Mouse (Mus musculus): ENCODE measurements at regions not wholly inside any gene's neighbourhood (a gene's known extent, or its start where the extent isn't known, plus 50 kb on each side); places are given as distances from the start of the nearest gene placed in this dataset.

DNA sequence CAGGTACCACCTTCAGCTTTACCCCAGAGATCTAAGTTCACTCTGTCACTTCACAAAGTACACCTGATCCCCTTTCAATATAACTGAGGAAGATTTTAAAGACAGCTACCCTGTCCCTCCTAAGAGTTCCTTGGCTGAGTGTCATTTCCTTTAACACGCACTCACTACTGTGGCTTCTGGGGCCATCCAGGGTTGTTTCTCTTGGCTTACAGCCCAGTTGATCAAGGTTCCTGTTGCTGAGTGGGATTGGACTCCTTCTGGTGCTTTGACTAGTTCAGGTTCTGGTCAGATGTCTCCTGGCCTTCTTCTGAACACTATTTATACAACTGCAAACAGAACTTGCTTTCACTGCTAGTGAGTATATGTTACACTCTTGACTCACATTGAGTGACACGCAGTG lies 72.8 kb upstream of the Tab2 start:
- TF ChIP-seq CTCF (conservative IDR thresholded peaks at IDR 0.05; ENCODE audit: low read length) (no peak), POU5F1 (IDR thresholded peaks at IDR 0.05; ENCODE audit: borderline replicate concordance, low read length) (no peak)

Data from E14TG2a.4 (cell line).